Mouse (Mus musculus): ENCODE measurements around the gene Adgrl1.

DNA sequence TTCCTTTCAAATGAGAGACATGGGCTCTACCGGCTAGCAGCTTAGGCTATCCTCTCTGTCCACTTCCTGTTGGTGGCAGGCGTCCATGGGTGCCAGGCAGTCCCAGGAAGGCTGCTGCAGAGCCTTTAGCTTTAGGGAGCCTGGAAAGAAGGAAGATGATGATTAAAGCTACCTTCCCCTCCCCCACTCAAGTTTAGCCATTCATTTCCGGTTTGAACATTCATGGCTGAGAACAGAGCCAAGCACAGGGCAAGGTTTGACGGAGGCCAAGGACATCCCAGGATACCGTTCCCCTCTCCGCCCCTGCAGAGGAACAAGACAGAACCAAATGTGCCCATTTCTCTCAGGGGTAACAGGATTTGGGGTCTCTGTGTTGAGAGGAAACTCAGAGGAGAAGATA lies 77.7 kb downstream of the Adgrl1 start:
- no peak for TF ChIP-seq EP300 (IDR thresholded peaks at IDR 0.05; ENCODE audit: low read depth in 1 of 2, low read length in 2 of 2)
- no peak for TF ChIP-seq RCOR1 (IDR thresholded peaks at IDR 0.05; ENCODE audit: low read depth, low read length)
- no peak for TF ChIP-seq HCFC1 (IDR thresholded peaks at IDR 0.05; ENCODE audit: low read depth, low read length)
- TF ChIP-seq CTCF (IDR thresholded peaks at IDR 0.05 in 2 of 3, conservative IDR thresholded peaks at IDR 0.05 in 1 of 3; ENCODE audit: control insufficient read depth in 1 of 3, insufficient read depth in 1 of 3, low read depth in 2 of 3, low read length in 3 of 3, poor library complexity in 1 of 3, severe bottlenecking in 1 of 3), result no peak
- TF ChIP-seq POLR2A (IDR thresholded peaks at IDR 0.05; ENCODE audit: control insufficient read depth in 1 of 2, insufficient read depth in 1 of 2, low read depth in 1 of 2, low read length in 2 of 2, poor library complexity in 1 of 2), result no peak

Measured in MEL (cell line).